Mouse (Mus musculus) activated CD4-positive, CD25-positive, alpha-beta regulatory T cell, adult 4 months (primary cell): ENCODE data around the gene Ifna4. TPM values are rescaled to one million over a fixed set of nuclear protein-coding genes. Genes with fewer than 3 reads are reported as not detected.

ENCODE experiments used
- ATAC-seq: one replicate; pipeline ENCODE4 v1.8.0; 2017
- polyA plus RNA-seq, 2 experiments: library from polyadenylated mRNA; unstranded; fragments of 100-300 nt; shearing (Covaris generic); gene quantifications; one replicate each; pipeline ENCODE4 v1.2.1; 2017

The Ifna4 gene
- polyA plus RNA-seq, 2 experiments from 2014 or later, result not detected

DNA sequence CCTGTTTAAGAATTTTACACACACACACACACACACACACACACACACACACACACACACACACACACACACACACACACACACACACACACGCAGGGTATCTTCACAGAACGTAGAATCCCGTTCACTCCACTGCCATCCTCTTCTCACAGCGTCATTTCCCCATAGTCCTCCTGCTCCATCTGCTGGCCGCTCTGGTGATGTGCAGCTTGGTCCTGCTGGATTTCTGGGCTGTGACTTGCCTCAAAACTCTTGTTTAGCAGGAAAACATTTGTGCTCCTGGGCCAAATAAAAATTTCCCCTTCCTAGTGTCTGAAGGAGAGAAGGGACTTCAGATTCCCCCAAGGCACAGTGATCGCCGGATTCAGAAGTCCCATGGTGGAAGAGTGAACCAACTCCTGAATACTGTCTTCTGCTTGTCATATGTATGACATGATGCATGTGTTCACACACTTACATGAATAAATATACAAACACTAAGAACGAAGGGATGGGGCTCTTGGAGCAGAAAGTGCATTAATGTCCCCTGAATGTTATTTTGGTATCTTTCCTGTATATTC is 25.8 kb downstream of the Ifna4 start:
- peak; percentile 50 for ATAC-seq

DNA sequence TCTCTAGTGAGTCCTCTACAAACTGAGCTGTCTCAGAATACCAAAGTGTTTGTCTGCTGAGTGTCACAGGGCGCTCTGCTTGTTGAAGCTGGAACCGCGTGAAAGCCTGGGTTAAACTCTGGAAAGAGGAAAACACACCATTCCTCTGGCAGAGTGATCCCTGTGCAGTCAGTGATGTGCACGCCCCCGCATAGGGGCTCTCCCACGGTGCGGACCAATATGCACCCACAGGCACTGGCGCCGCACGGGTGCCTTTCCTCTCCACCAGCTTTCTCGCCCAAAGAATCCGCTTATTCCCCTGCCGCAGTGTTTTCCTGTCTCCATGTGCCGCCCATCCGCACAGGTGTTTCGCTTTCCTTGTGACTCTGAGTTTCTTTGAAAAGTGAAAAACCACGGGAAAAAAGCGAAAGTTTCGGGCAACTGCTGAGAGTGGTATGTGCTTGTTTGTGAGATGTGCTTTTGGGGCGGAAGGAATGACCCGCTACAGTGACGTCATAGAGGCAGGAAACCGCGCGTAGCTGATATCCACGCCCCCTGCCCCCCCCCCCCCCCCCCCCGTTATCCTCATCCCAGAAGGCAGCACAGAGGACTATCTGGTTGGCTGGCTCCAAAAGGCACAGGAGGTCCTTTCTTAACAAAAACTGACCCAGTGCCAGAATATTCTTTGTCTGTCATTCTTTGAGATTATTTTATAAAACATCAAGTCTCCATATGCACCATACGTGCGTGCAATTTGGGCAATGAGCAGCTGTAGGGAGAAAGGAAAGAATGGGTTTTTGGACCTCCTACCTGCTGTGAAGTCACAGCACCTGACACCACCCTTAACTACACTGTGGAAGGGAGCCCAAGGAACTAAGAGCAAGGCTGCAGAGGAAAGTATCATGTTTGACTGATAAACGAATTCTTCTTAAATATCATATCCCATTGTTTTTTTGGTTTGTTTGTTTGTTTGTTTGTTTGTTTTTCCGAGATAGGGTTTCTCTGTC is 26.6 kb downstream of the Ifna4 start:
- ATAC-seq, result peak; percentile 51

DNA sequence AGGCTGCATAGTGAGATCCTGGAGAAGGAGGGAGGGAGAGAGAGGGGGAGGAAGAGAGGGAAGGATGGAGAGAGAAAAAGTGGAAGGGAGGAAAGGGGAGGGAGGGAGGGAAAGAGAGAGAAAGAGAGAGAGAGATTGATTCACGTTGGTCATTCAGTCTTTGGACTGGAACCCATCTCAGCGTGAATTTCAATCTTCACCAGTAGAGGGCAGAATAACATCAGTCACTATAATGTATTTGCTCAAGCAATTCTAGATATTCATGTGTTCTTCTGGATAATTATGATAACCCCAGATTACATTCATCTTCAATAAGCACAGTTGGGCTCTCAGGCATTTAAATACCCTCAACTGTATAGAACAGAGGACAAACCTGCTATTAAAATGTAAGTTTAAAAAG is 31.0 kb downstream of the Ifna4 start:
- ATAC-seq, result no peak

DNA sequence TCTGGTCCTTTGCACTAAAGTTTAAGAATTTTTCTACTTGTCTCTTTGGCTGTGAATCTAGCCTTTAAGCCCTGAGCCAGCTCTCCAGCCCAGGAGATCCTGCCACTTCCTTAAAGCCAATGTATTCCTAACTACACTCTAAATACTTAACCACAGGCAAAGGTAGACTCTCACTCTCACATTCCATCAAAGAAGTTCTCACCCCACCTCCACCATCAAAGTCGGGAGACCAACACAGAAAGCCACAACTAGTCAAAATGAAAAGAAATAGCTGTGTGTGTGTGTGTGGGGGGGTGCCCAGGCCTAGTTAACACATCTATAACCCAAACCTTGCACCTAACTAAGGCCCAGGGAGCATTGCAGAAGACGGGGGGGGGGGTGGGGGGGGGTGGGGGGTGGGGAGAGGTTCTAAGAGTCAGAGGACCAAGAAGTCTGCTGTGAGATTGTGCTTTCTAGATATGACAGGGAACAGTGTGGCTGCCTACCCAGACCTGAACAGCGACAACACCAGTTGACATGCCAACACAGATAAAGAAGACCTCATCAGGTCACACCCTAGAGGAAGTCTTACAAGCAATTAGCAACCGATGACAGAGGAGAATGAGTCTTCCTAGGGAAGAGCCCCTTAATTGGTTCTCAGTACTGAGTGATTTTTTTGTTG is 33.9 kb downstream of the Ifna4 start:
- peak; percentile 55 for ATAC-seq

DNA sequence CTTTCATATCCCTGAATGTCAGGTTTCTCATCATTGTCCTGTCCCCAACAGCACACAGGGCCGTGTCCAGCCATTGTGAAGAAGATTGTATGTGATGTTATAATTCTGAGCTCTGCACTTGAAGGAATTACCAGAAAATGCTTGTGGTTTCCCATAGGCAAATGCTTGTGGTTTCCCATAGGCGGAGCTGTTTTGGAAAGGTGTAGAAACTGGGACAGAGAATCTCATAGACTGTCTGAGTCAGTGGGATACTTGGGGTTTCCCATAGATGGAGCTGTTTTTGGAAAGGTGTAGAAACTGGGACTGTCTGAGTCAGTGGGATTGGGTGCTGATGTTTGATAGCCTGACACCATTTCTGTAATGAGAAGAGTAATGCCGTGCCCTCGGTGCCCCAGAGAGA is 34.9 kb downstream of the Ifna4 start:
- ATAC-seq, result no peak

DNA sequence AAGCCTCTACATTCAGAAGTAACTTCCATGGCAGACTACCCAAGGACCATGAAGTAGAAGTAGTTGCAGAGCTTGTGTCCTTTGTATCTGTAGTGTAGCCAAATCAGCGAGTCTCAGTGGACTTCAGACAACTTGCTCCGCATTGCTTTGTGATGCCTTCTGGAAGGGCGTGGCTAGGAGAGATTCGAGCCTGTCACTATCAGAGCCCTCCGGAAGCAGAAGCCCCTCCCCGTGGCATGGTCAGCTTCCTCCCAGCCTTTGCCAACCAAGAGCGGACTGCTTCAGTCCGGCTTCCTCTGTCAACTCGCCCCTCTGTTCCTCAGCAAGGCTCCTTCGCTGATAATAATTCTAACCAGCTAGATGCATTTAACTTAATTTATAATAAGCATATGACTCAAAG is 36.6 kb downstream of the Ifna4 start:
- no peak for ATAC-seq

DNA sequence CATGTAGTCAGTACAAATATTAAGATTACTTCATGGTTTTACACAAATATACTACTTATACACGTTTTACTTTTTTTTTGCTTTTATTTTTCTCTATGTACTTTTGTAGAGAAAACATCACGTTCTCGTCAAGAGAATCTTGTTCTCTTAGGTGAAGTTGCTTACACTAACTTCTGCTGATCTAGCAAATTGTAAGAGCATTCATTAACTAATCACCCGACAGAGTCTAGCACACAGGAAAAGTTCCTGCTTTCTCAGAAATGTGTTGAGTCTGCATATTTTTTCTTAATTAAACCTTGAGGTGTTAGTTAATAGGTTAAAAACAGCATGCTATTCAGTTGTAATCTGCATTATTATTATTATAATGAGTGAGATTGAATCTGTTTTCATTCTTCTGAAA is 37.1 kb downstream of the Ifna4 start:
- no peak for ATAC-seq

DNA sequence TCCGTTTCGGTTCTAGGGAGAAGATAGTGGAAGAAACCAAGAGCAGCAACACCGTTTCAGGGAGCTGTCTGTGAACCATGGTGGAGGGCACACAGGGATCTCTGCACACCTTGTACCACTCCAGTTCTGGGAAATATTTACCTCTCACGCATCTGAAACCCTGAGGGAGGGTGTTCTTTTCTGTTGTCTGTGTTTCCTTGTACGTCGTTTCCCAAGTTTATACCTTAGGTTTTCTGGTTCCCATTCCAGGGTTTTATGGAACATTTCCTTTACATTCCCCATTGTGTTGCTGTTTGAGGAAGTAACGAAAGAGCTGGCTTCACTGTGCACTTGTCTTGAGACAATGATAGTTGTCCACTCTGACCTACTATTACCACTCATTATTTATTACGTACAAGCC is 38.4 kb downstream of the Ifna4 start, which contains the start of gene Ifne:
Gene Ifne (minus strand): TSS at position 101 of the 400 bp plus-strand sequence.
- no peak for ATAC-seq

DNA sequence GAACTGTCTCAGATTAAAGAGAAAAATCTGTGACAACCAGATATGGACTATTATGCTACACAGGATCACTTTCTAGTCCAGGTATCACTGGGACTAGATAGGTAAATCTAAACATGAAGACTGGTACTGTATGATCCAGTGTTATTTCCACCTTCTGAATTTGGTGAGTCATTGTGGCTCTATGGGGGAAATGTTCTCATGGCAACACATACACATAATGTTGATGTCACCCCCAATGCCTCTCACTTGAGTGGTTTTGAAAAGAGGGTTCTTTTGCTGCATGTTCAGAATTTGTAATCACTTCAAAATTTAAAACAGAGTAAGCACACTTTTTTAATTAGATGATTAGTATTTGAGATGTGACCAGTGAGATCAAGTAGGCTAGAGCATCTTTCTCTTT is 46.6 kb downstream of the Ifna4 start:
- no peak for ATAC-seq

Other genes with a start within 250 kb of the Ifna4 start
- not detected for gene Ifna9, start 249.5 kb upstream of the Ifna4 start, polyA plus RNA-seq
- gene Ifna12, start 238.5 kb upstream of the Ifna4 start, polyA plus RNA-seq, result not detected
- not detected for gene C87499, start 207.4 kb upstream of the Ifna4 start, polyA plus RNA-seq
- gene Ifna13, start 197.4 kb upstream of the Ifna4 start, polyA plus RNA-seq, result not detected
- not detected for gene Ifna16, start 164.9 kb upstream of the Ifna4 start, polyA plus RNA-seq
- not detected for gene Ifna2, start 157.9 kb upstream of the Ifna4 start, polyA plus RNA-seq
- not detected for gene Ifnab, start 150.5 kb upstream of the Ifna4 start, polyA plus RNA-seq
- not detected for gene Gm26566, start 120.1 kb upstream of the Ifna4 start, polyA plus RNA-seq
- 10 to 100 TPM; 31.9 to 33.2 TPM for gene Klhl9, start 119.4 kb upstream of the Ifna4 start, polyA plus RNA-seq
- not detected for gene Gm13271, start 87.0 kb upstream of the Ifna4 start, polyA plus RNA-seq
- under 1 TPM in 1 of 2 experiments, not detected in 1; 0.37 TPM for gene Gm13283, start 81.7 kb upstream of the Ifna4 start, polyA plus RNA-seq
- gene Gm13290, start 68.0 kb upstream of the Ifna4 start, polyA plus RNA-seq, result not detected
- not detected for gene Gm13289, start 64.9 kb upstream of the Ifna4 start, polyA plus RNA-seq
- not detected for gene Gm13272, start 62.0 kb upstream of the Ifna4 start, polyA plus RNA-seq
- gene Ifnz, start 59.7 kb upstream of the Ifna4 start, polyA plus RNA-seq, result not detected
- gene Gm13276, start 56.2 kb upstream of the Ifna4 start, polyA plus RNA-seq, result not detected
- gene Gm13277, start 53.2 kb upstream of the Ifna4 start, polyA plus RNA-seq, result not detected
- not detected for gene Gm13278, start 50.3 kb upstream of the Ifna4 start, polyA plus RNA-seq
- not detected for gene Gm13275, start 47.4 kb upstream of the Ifna4 start, polyA plus RNA-seq
- not detected for gene Gm13279, start 44.5 kb upstream of the Ifna4 start, polyA plus RNA-seq
- gene Gm13285, start 42.2 kb upstream of the Ifna4 start, polyA plus RNA-seq, result under 1 TPM in 1 of 2 experiments, not detected in 1; 0.38 TPM
- not detected for gene Gm13287, start 38.6 kb upstream of the Ifna4 start, polyA plus RNA-seq
- gene Gm13288, start 36.3 kb upstream of the Ifna4 start, polyA plus RNA-seq, result not detected
- not detected for gene Ifna7, start 25.6 kb upstream of the Ifna4 start, polyA plus RNA-seq
- not detected for gene Ifna11, start 21.9 kb upstream of the Ifna4 start, polyA plus RNA-seq
- not detected for gene Ifna6, start 14.4 kb upstream of the Ifna4 start, polyA plus RNA-seq
- gene Ifna5, start 6.3 kb upstream of the Ifna4 start, polyA plus RNA-seq, result not detected
- not detected for gene Ifna1, start 8.2 kb downstream of the Ifna4 start, polyA plus RNA-seq
- not detected for gene Ifne, start 38.3 kb downstream of the Ifna4 start, polyA plus RNA-seq